Mouse (Mus musculus) mouse trophoblast stem cell (cell line): ENCODE measurements around the gene Fpgs.

Source experiments
- in situ Hi-C, 2 experiments: fragments of 300-500 bp; cut with MseI, MboI; formaldehyde crosslinking; loops; 2 replicates in 1 of 2; 3 replicates in 1 of 2; pipeline ENCODE4 v1.15.1; 2025

The Fpgs gene

GRCm38 (mm10) chr2:32724832-32725790, 21.2 kb upstream of the Fpgs start:
- in situ Hi-C loops: no loop called here

GRCm38 (mm10) chr2:32724149-32724548, 20.2 kb upstream of the Fpgs start:
- in situ Hi-C loops: no loop called here

GRCm38 (mm10) chr2:32722581-32722980, 18.6 kb upstream of the Fpgs start:
- in situ Hi-C loops: no loop called here

GRCm38 (mm10) chr2:32722046-32722445, 18.1 kb upstream of the Fpgs start:
- in situ Hi-C loops: no loop called here

DNA sequence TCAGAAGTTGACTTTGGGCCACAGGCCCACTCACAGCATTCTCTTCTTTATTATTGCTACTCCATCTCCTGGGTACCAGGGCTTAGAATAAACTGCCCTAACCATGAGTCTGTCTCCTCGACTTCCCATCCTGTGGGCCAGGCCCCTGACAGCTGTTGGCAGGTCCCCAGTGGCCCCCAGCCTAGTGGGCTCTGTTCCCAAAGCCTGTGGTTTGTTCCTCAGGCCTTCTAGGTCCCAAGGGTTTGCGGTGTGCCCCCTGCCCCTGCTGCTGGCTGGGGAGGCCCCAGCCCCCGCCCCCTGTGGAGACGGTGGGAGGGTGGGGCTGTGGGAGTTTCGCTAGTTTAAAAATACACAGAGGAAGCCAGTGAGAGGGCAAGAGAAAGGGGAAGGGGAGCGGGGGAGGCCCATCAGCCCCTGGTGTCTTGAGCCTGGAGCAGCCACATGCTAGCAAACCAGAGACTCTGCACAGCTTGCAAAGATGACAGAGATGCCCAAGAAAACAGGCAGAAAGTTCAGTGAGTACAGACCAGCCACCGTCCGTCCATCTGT, 16.8 kb upstream of the Fpgs start, which contains the start of gene Sh2d3c:
Sh2d3c (plus strand) TSS at position 375 of the 549 bp plus-strand sequence.
- in situ Hi-C loops: no loop called here

- in situ Hi-C loops: no loop called here
These were observed 16.1 kb upstream of the Fpgs start for GRCm38 (mm10) chr2:32720053-32720452.

DNA sequence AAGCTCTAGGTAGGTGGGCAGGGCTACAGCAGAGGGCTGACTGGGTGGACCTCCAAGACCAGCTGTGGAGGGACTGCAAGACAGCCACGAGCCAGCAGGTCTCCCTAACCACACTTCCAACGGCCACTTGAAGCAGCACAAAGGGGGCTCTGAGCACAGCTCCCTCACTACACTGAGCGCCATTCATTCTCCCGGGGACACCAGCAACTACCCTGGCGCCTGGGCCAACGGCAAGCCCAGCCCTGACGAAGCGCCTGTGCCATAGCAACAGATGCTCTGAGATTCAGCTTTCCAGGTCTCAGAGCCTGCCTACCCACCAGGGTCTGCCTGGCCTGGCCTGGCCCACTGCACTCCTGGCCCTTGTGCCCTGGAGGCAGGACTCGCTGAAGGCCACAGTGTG, 14.8 kb upstream of the Fpgs start:
- in situ Hi-C loops: no loop called here

DNA sequence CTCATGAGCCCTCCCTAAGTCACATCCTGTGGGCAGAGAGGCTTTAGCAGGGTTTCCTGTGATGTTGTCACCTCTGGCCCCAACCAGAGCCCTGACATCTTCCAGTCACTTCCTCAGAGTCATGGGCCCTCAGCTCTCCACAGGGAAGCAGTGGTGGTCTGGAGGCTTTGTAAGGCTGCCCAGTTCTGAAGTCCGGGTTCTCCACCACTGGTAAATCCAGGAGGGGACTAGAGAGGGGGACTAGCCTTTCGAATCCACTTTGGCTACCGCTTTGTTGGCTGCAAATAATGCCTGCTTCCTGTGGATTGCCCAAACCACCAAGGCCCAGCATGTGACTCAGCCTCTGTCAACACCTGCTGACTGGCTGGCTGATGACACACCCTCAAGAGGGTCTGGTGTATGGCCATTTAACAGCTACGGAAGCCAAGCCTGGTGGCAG, 11.1 kb upstream of the Fpgs start:
- in situ Hi-C loops: loop anchor here in 1 of 2 experiments (5.0 kb wide), 1 partner anchor 42 kb away; the partner anchor contains the start of gene Tor2a

GRCm38 (mm10) chr2:32714117-32714986, 10.4 kb upstream of the Fpgs start:
- in situ Hi-C loops: loop anchor here in 1 of 2 experiments (5.0 kb wide), 1 partner anchor 43 kb away; the partner anchor contains the start of gene Tor2a

- in situ Hi-C loops: loop anchor here in 1 of 2 experiments (5.0 kb wide), 1 partner anchor 44 kb away; the partner anchor contains the start of gene Tor2a
These were observed 9.2 kb upstream of the Fpgs start, which contains the start of gene Cdk9 for GRCm38 (mm10) chr2:32712934-32713817. TSS of gene Cdk9 (minus strand) at chr2:32713076.

GRCm38 (mm10) chr2:32712586-32712933, 8.6 kb upstream of the Fpgs start:
- in situ Hi-C loops: loop anchor here in 1 of 2 experiments (5.0 kb wide), 1 partner anchor 45 kb away; the partner anchor contains the start of gene Tor2a

DNA sequence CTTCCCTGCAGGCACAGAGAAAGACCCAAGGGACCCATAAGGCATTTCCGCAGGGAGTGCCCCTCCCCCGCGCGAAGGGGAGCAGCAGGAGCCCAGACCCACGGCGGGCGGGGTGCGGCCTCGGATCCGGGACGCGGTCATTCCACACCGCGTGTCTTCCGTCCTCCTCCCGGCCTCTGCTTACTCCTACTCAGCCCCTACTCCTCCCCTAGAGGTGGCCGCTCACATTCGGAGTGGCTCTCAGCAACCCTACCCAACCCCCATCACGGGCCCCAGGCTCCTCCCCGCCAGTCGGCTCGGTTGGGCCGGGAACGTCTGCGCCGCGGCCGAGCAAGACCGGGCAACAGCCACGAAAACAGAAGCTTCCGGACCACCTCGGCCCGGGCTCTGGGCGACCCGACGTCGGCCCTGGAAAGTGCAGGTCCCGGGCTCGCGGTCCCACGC, 8.2 kb upstream of the Fpgs start:
- in situ Hi-C loops: loop anchor here in 1 of 2 experiments (5.0 kb wide), 1 partner anchor 45 kb away; the partner anchor contains the start of gene Tor2a

DNA sequence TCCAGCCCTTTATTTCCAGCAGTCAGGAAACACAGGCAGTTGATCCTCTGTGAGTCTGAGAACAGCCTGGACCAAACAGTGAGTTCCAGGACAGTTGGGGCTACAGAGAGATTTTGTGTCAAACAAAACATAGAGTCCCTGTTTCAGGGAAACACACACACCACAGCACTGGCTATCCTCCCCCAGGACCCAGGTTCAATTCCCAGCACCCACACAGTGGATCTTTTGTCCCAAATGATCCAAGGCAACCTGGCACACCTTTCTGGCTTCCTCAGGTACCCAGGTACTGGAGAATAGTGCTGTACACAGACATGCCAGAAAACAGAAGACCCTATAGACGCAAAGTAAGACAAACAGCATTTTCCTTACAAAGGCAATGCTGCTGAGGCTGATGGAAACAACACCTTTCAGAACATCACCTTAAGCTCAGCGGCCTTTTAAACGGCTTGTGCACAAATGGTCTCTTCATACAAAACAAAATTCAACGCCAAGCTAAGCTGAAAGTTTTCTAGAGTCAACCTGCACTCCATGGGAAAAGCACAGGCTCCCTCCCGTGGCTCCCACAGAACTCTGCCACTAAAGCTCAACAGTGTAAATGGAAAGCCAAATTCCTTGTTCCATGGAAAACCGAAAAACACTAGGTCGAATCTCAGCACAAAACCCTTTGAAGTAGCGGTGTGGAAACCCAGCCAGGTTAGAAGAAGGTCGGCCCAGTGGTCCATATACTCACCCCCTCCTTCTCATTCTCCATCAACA, 7.5 kb upstream of the Fpgs start:
- in situ Hi-C loops: loop anchor here in 1 of 2 experiments (5.0 kb wide), 1 partner anchor 46 kb away; the partner anchor contains the start of gene Tor2a

DNA sequence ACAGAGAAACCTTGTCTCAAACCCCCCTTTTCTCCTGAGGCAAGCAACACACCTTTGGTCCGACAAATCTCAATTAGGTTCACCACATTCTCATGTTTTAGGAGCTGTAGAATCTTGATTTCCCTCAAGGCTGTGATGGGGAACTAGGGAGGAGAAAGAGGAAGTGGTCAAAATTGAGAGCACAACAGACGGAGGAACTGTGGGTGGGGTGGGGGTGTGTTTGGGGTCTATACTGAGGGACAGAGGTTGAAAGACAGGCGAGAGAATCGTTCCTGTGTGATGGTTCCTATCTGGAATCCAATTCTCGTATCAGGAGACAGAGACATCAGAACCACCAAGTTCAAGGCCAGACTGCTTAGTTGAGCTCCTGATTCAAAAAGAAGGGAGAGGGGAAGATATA, 6.5 kb upstream of the Fpgs start:
- in situ Hi-C loops: loop anchor here in 1 of 2 experiments (5.0 kb wide), 1 partner anchor 47 kb away; the partner anchor contains the start of gene Tor2a

GRCm38 (mm10) chr2:32709521-32710137, 5.7 kb upstream of the Fpgs start:
- in situ Hi-C loops: loop anchor here in 1 of 2 experiments (5.0 kb wide), 1 partner anchor 48 kb away; the partner anchor contains the start of gene Tor2a

DNA sequence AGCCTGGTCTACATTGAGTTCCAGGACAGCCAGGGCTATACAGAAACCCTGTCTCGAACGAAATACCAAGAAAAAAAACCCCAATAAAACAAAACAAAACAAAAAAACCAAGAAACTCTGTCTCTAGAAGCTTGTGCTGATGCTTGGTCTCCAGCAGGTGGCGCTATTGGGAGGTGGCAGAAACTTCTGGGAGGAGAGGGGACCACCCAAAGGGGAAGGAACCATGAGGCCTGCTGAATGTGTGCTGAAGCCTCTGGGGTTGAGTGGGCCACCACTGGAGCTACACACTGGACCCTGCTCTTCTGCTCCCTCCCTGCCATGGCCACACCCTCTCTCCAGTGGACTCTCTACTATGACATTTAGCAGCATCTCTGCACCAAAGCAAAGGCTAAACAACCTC, 4.7 kb upstream of the Fpgs start:
- in situ Hi-C loops: no loop called here

- in situ Hi-C loops: no loop called here
These were observed 3.0 kb upstream of the Fpgs start for GRCm38 (mm10) chr2:32706971-32707370.

GRCm38 (mm10) chr2:32705018-32705417, 1.1 kb upstream of the Fpgs start:
- in situ Hi-C loops: no loop called here

GRCm38 (mm10) chr2:32703046-32703445, 899 bp downstream of the Fpgs start:
- in situ Hi-C loops: no loop called here
